Mouse (Mus musculus) megakaryocyte, embryonic 14.5 days (primary cell): Measurements from ENCODE around the gene Alg3.

Experiments
- FLI1 ChIP-seq: IDR thresholded peaks from 2 replicates; pipeline ENCODE4 v1.6.1; 2012; ENCODE audit warnings: low read length, inconsistent platforms, mixed read lengths
- GATA1 ChIP-seq: IDR thresholded peaks from 3 replicates; pipeline ENCODE4 v1.6.1; 2012; ENCODE audit warnings: mixed read lengths, low read length, inconsistent platforms, borderline replicate concordance

GRCm38 (mm10) chr16:20611357-20612227 is at the start of gene Alg3, which contains the start of the genes Eef1akmt4 and Gm49333:
- TF ChIP-seq GATA1 (no peak), FLI1 (no peak)
